Mouse (Mus musculus): ENCODE measurements around the gene Zfp46. TPM values are rescaled to one million over a fixed set of nuclear protein-coding genes. Genes with fewer than 3 reads are reported as not detected.

Gene Zfp46
- polyA plus RNA-seq, 1 experiment from 2014 or later = 25.9 TPM

DNA sequence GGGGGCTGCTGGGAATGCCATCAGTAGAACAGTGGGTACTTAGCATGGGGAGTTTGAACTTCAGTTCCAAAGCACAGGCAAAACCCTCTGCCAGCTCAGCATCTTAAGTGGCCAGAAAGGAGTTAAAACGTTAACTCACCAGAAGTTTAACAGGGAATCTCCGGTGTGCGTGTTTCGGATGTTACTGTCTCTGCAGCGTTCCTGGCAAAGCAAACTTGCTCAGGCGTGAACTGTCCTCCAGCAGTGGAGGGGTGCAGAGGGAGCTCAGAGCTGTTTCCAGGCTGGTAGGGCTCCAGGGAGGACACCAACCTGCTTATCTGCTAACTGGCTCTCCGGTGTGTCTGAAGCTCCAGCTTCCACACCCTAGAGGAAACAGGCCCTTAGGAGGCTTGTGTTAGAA is 11.5 kb downstream of the Zfp46 start:
- Histone ChIP-seq H3K4me2 (ENCODE audit: low read depth, low read length) (no peak overlapping the region), H3K36me3 (ENCODE audit: control insufficient read depth, insufficient read depth, low read length) (peaks cover 19% of the 10 kb centered on the region), H3K27me3 (ENCODE audit: control insufficient read depth, insufficient read depth, low read length) (no peaks in the 10 kb centered on the region), H3K27ac (ENCODE audit: low read length) (no peak overlapping the region), H3K4me1 (ENCODE audit: control insufficient read depth, insufficient read depth, low read length) (no peaks in the 10 kb centered on the region), H3K4me3 (replicated peaks; ENCODE audit: low read length) (no peak overlapping the region), H3K9ac (ENCODE audit: low read length) (no peak overlapping the region), H3K9me3 (replicated peaks; ENCODE audit: control insufficient read depth, low read length) (no peaks in the 10 kb centered on the region)
- no peak for ATAC-seq (ENCODE audit: insufficient read depth, low FRiP score)
- WGBS = 69% methylated on average over 7 of the region's 7 CpGs

GRCm38 (mm10) chr4:136302462-136302861 is 18.0 kb downstream of the Zfp46 start:
- WGBS = 44% methylated on average over 4 of the region's 4 CpGs
- H3K4me3 ChIP-seq (replicated peaks; ENCODE audit: low read length) = no peak overlapping the region
- no peaks in the 10 kb centered on the region for H3K9me3 ChIP-seq (replicated peaks; ENCODE audit: control insufficient read depth, low read length)
- H3K4me1 ChIP-seq (ENCODE audit: control insufficient read depth, insufficient read depth, low read length) = no peaks in the 10 kb centered on the region; the same call in 1 of the 2 replicates
- no peak overlapping the region for H3K9ac ChIP-seq (ENCODE audit: low read length)
- no peak overlapping the region for H3K4me2 ChIP-seq (ENCODE audit: low read depth, low read length)
- no peak overlapping the region for H3K27ac ChIP-seq (ENCODE audit: low read length)
- no peak for ATAC-seq (ENCODE audit: insufficient read depth, low FRiP score)
- H3K27me3 ChIP-seq (ENCODE audit: control insufficient read depth, insufficient read depth, low read length) = no peaks in the 10 kb centered on the region
- H3K36me3 ChIP-seq (ENCODE audit: control insufficient read depth, insufficient read depth, low read length) = no peaks in the 10 kb centered on the region

- no peak overlapping the region for H3K27ac ChIP-seq (ENCODE audit: low read length)
- WGBS = 38% methylated on average over 2 of the region's 2 CpGs
- no peaks in the 10 kb centered on the region for H3K36me3 ChIP-seq (ENCODE audit: control insufficient read depth, insufficient read depth, low read length)
- H3K27me3 ChIP-seq (ENCODE audit: control insufficient read depth, insufficient read depth, low read length) = no peaks in the 10 kb centered on the region
- no peaks in the 10 kb centered on the region for H3K9me3 ChIP-seq (replicated peaks; ENCODE audit: control insufficient read depth, low read length)
- H3K4me2 ChIP-seq (ENCODE audit: low read depth, low read length) = no peak overlapping the region
- H3K9ac ChIP-seq (ENCODE audit: low read length) = no peak overlapping the region
- ATAC-seq (ENCODE audit: insufficient read depth, low FRiP score) = no peak
- no peak overlapping the region for H3K4me3 ChIP-seq (replicated peaks; ENCODE audit: low read length)
- peaks cover 3% of the 10 kb centered on the region; the same call in 1 of the 2 replicates for H3K4me1 ChIP-seq (ENCODE audit: control insufficient read depth, insufficient read depth, low read length)
Observed at GRCm38 (mm10) chr4:136304181-136304580, 19.7 kb downstream of the Zfp46 start.

GRCm38 (mm10) chr4:136308355-136308754 is 23.9 kb downstream of the Zfp46 start:
- H3K4me3 ChIP-seq (replicated peaks; ENCODE audit: low read length) = no peak overlapping the region
- no peak overlapping the region for H3K27ac ChIP-seq (ENCODE audit: low read length)
- no peak overlapping the region for H3K9ac ChIP-seq (ENCODE audit: low read length)

DNA sequence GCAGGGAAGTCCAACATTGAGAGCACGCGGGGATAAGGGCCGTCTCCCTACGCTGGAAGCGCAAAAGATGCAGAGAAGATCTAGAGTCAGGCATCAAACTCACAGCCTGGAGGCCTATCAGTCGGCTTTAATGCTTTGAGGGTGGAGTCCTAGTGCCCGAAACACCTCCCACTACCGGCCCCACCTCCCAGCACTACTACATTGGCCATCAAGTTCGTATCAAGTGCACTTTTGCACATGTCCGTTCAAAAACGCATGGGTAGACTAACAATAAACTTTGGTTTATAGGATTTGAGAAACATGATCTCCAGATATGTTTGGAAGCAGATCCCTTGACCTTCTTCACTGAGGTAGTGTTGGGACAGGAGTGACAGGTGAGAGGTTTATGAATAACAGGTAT is 25.3 kb downstream of the Zfp46 start:
- peak overlapping the region; percentile 86 for H3K9ac ChIP-seq (ENCODE audit: low read length)
- 2% methylated on average over 11 of the region's 11 CpGs for WGBS
- peak overlapping the region; percentile 81 for H3K4me2 ChIP-seq (ENCODE audit: low read depth, low read length)
- ATAC-seq (ENCODE audit: insufficient read depth, low FRiP score) = no peak
- no peaks in the 10 kb centered on the region for H3K27me3 ChIP-seq (ENCODE audit: control insufficient read depth, insufficient read depth, low read length)
- no peaks in the 10 kb centered on the region for H3K36me3 ChIP-seq (ENCODE audit: control insufficient read depth, insufficient read depth, low read length)
- H3K27ac ChIP-seq (ENCODE audit: low read length) = peak overlapping the region; percentile 95
- H3K9me3 ChIP-seq (replicated peaks; ENCODE audit: control insufficient read depth, low read length) = no peaks in the 10 kb centered on the region
- H3K4me1 ChIP-seq (ENCODE audit: control insufficient read depth, insufficient read depth, low read length) = peaks cover 24% of the 10 kb centered on the region
- H3K4me3 ChIP-seq (replicated peaks; ENCODE audit: low read length) = peak overlapping the region; percentile 99

More at GRCm38 (mm10) chr4:136308355-136308754, 23.9 kb downstream of the Zfp46 start:
- no peak overlapping the region for H3K4me2 ChIP-seq (ENCODE audit: low read depth, low read length)
- H3K9me3 ChIP-seq (replicated peaks; ENCODE audit: control insufficient read depth, low read length) = no peaks in the 10 kb centered on the region
- 51% methylated on average over 2 of the region's 2 CpGs for WGBS
- H3K36me3 ChIP-seq (ENCODE audit: control insufficient read depth, insufficient read depth, low read length) = no peaks in the 10 kb centered on the region
- no peaks in the 10 kb centered on the region for H3K27me3 ChIP-seq (ENCODE audit: control insufficient read depth, insufficient read depth, low read length)
- H3K4me1 ChIP-seq (ENCODE audit: control insufficient read depth, insufficient read depth, low read length) = peaks cover 14% of the 10 kb centered on the region
- ATAC-seq (ENCODE audit: insufficient read depth, low FRiP score) = no peak

DNA sequence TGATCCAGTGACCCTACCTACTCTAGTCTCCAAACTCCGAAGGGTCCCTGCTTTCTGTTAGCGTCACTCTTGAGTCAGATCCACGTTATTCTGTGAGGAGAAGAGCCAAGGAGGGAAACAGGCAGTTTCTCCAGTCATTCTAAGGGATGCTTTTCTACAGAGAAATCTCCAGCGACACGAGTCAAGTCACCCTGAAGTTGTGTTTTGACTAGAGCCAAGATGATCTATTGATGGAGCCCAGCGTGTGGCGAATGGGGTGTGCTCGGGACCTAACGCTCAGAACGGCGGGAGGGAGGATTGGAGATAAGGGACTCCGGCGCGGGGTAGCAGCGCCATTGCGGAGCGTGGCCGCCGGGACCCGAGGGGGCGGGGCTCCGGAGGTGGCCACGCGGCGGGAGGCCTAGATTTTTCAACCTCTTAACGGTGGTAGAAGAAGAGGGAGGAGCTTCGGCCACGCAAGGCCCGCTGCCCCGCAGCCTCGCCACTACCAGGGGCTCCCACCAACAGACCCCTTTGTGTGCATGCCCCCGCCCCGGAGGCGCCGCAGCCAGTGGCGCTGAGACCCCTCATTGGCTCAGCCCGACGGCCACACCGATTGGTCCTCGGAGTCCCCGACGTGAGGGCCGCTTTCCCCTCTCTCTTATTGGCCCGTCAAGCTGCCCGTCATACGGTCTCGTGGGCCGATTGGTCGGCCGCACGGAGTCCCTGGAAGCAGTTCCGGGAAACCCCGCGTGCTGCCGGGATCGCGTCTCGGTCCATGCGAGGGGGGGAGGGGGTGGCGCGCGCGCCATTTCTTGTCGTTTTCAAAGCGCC is 26.0 kb downstream of the Zfp46 start, which contains the start of gene Hnrnpr:
TSS of gene Hnrnpr (plus strand) at position 714 of the 813 bp plus-strand sequence.
- H3K9me3 ChIP-seq (replicated peaks; ENCODE audit: control insufficient read depth, low read length) = no peaks in the 10 kb centered on the region
- no peaks in the 10 kb centered on the region for H3K27me3 ChIP-seq (ENCODE audit: control insufficient read depth, insufficient read depth, low read length)
- peak; percentile 99 for ATAC-seq (ENCODE audit: insufficient read depth, low FRiP score)
- peaks cover 26% of the 10 kb centered on the region for H3K4me1 ChIP-seq (ENCODE audit: control insufficient read depth, insufficient read depth, low read length)
- H3K4me3 ChIP-seq (replicated peaks; ENCODE audit: low read length) = peak within 1 kb of the TSS; percentile 99
- peak within 1 kb of the TSS; percentile 100 for H3K9ac ChIP-seq (ENCODE audit: low read length)
- H3K36me3 ChIP-seq (ENCODE audit: control insufficient read depth, insufficient read depth, low read length) = no peaks in the 10 kb centered on the region
- peak within 1 kb of the TSS; percentile 98 for H3K27ac ChIP-seq (ENCODE audit: low read length)
- H3K4me2 ChIP-seq (ENCODE audit: low read depth, low read length) = peak within 1 kb of the TSS; percentile 85
- under 1% methylated on average over 64 of the region's 65 CpGs for WGBS

- ATAC-seq (ENCODE audit: insufficient read depth, low FRiP score) = peak; percentile 30
- H3K36me3 ChIP-seq (ENCODE audit: control insufficient read depth, insufficient read depth, low read length) = no peaks in the 10 kb centered on the region
- under 1% methylated on average over 81 of the region's 81 CpGs for WGBS
- H3K4me3 ChIP-seq (replicated peaks; ENCODE audit: low read length) = peak overlapping the region; percentile 99
- no peaks in the 10 kb centered on the region for H3K9me3 ChIP-seq (replicated peaks; ENCODE audit: control insufficient read depth, low read length)
- peak overlapping the region; percentile 98 for H3K27ac ChIP-seq (ENCODE audit: low read length)
- peak overlapping the region; percentile 100 for H3K9ac ChIP-seq (ENCODE audit: low read length)
- H3K4me1 ChIP-seq (ENCODE audit: control insufficient read depth, insufficient read depth, low read length) = peaks cover 26% of the 10 kb centered on the region
- no peaks in the 10 kb centered on the region for H3K27me3 ChIP-seq (ENCODE audit: control insufficient read depth, insufficient read depth, low read length)
- H3K4me2 ChIP-seq (ENCODE audit: low read depth, low read length) = peak overlapping the region; percentile 85
Observed at GRCm38 (mm10) chr4:136311042-136311999, 26.8 kb downstream of the Zfp46 start.

DNA sequence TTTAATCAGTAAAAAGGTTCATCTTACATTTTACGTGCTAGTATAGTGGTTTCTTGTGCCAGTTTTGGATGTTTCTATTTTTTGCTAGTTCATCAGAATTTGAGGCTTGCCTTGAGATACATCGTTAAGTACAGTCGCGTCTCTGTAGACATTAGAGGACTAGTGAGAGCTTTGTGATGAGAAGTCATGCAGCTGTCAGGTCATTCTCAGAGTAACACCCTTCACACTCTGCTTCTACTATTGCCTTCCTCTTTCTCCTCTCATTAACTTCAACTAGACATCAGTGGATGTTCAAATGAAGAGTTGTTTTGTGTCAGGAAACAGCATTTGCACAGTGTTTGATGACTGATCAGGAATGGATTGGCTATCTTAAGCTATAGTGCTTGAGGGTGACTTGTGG is 28.1 kb downstream of the Zfp46 start:
- Histone ChIP-seq H3K27ac (ENCODE audit: low read length) (no peak overlapping the region), H3K36me3 (ENCODE audit: control insufficient read depth, insufficient read depth, low read length) (no peaks in the 10 kb centered on the region), H3K4me1 (ENCODE audit: control insufficient read depth, insufficient read depth, low read length) (peaks cover 26% of the 10 kb centered on the region), H3K27me3 (ENCODE audit: control insufficient read depth, insufficient read depth, low read length) (no peaks in the 10 kb centered on the region), H3K9ac (ENCODE audit: low read length) (peak overlapping the region; percentile 31; the same call in 1 of the 2 replicates), H3K4me2 (ENCODE audit: low read depth, low read length) (peak overlapping the region; percentile 85), H3K9me3 (replicated peaks; ENCODE audit: control insufficient read depth, low read length) (no peaks in the 10 kb centered on the region), H3K4me3 (replicated peaks; ENCODE audit: low read length) (peak overlapping the region; percentile 99)
- ATAC-seq (ENCODE audit: insufficient read depth, low FRiP score) = no peak
- 8% methylated on average over 4 of the region's 4 CpGs for WGBS

Measured in stomach, embryonic 16.5 days (tissue).